Mouse (Mus musculus) bone marrow, adult 2 months (tissue): ENCODE data around the gene ccdc198.

Experiments
- CTCF ChIP-seq: fragments of 200-500 bp; IDR thresholded peaks from 2 replicates; pipeline ENCODE4 v1.5.1; 2011; ENCODE audit warnings: low read length, control low read depth; ENCODE audit not compliant: control insufficient read depth, insufficient read depth
- POLR2A ChIP-seq: fragments of 200-500 bp; IDR thresholded peaks from 2 replicates; pipeline ENCODE4 v1.6.1; 2011; ENCODE audit warnings: low read depth, mild to moderate bottlenecking, control low read depth, low read length, borderline replicate concordance; ENCODE audit not compliant: control insufficient read depth

DNA sequence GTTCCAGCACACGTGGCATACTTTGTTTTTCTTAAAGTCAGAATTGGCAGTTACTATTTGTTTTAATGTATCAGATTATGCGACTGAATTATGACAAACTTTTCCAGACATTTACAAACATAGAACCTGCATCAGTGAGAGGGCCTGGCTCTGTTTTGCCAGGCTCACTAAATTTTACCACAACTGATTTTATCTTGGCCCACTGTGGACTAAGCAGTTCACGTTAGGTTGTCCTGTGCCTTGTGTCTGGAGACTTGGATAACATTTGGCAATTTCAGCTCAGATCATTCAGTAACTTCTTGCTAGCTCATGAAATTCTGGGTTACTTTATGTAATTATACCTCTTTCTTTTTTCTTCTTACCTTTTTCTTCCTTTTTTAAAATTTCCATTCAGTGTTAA lies 65.5 kb downstream of the ccdc198 start:
- TF ChIP-seq CTCF (no peak), POLR2A (no peak)
